Mouse (Mus musculus): ENCODE results near the gene Iqca. TPM values are rescaled to one million over a fixed set of nuclear protein-coding genes. Genes with fewer than 3 reads are reported as not detected.
A peak's percentile ranks its signal among the peaks of the same experiment; 100 is the strongest.

The Iqca gene
- total RNA-seq, 2 experiments from 2014 or later, result 0.89 to 1.0 TPM

DNA sequence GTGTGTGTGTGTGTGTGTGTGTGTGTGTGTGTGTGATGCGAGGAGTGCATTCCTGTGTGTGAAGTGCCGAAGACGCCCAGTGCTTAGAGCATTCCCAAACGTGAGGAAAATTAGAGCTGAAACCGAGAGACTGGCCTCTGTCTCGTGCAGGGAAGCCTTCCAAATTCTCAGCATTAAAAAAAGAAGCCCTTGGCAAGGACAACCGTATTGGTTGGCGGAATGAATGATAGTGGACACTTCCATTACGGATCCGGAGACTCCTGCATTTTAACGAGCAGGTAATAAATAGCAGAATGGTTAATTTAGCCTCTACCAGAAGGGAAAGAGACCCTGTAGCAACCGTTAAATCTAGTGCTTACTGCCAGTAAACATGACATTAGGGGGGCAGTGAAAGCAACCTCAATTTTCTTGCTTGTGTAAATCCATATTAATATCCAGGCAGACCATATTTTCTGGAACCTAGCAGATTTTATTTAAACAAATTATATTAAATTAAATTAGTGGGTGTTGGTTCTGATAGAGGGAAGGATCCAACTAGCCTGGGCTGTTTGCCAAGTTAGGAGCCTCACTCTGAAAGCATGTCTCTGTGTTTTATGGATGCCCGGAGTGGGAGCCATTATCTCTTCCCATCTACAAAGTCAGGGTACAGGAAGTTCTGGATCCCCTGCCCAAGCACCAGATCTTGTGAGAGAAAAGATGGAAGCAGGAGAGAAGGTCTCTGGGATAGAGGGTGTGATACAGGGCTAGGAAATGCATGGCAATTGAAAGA, 81.2 kb downstream of the Iqca start:
- DNase-seq (ENCODE audit: low spot score in 2 of 2), result peak in 1 of 2 experiments; percentile 53

DNA sequence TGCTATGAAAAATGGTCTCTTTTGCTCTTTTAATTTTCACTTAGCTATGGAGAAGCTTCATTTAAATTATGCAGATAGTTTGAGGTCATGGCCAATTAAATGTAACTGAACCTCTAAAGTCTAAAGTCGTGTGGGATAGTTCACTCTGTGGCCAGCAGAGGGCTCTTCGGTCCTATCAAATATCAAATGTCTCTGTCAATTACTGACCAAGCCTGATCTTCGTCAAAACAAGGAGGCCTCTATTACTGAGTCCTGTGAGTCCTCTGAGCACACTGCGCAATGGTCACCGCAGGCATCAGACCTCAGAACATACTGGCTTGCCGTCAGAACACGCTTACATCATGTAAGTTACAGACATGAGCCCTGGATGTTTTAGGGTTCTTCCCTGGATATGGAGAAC, 92.6 kb downstream of the Iqca start:
- peak; percentile 39 to 83 for DNase-seq (ENCODE audit: low spot score in 2 of 2)

- no peak for DNase-seq (ENCODE audit: low spot score in 2 of 2)
Observed at GRCm38 (mm10) chr1:90060054-90060453, 93.1 kb downstream of the Iqca start.

DNA sequence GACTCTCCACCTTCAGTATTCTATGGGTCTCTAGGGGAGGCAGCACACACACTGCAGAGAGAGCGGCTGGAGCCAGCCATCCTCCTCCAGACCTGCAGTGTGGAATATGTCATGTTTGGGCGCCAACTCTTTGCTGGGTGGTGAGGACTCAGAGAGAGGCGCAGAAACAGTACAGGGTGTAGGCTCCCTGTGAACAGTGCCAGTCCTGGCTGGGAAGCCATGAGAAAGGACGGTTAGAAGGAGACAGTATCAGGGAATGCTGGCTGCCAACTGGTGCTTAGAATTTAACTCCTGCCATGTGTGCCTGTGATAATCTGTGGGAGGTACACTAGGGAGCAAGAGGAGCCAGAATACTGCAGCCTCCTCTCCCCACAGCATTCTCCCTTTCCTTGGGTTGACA, 98.2 kb downstream of the Iqca start:
- peak; percentile 61 to 85 for DNase-seq (ENCODE audit: low spot score in 2 of 2)

- DNase-seq (ENCODE audit: low spot score in 2 of 2), result peak; percentile 33 to 70
Observed at GRCm38 (mm10) chr1:90051347-90051746, 101.9 kb downstream of the Iqca start.

DNA sequence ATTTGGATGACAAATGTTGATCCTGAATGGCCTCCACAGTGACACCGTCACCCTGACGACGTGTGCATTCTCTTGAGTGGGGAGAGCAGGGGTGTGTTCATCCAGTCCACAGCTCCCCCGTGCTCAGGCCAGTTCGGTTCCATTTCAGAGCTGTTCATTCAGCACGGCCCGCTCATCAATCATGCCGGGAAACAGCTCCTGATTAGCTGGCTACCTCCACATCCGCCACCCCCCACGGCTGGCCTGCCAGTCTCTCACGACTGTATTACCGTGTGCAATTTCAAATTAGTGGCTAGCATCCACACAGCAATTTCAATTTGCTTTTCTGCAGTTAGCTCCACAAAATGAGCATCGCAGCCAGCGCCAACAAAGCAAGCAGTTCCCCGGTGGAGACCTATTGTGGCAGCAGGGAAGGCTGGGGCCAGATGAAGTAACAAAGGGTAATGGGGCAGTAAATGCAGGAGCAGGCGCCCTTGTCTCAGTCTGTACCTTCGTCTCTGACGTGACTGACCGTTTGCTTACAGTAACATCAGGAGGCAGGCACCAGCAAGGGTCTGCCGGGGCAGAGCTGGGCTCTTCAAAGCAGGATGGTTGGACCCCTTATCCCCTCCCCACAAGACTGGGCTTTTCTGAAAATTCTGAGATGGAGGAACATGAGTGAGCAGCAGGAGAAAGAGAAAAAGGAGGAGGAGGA, 103.0 kb downstream of the Iqca start:
- DNase-seq (ENCODE audit: low spot score in 2 of 2), result no peak

DNA sequence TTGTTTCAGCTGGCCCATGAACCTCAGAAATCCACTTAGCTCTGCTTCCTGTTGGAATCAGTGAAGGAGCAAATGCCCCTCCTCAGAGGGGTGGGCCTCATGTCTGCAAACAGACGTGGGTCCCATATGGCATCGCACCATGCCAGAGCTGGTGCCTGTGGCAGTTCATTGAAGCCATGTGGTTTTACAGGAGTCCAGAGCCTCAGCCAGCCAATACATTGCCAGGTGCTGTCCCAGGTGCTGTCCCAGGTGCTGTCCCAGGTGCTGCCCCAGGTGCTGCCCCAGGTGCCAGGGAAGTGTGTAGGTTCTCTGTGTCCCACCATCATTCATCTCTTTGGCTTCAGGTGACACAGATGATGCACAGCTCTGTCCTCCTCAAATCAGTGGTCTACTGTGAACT, 124.9 kb downstream of the Iqca start:
- DNase-seq (ENCODE audit: low spot score in 2 of 2), result no peak

GRCm38 (mm10) chr1:90026945-90027344, 126.3 kb downstream of the Iqca start:
- no peak for DNase-seq (ENCODE audit: low spot score in 2 of 2)

DNA sequence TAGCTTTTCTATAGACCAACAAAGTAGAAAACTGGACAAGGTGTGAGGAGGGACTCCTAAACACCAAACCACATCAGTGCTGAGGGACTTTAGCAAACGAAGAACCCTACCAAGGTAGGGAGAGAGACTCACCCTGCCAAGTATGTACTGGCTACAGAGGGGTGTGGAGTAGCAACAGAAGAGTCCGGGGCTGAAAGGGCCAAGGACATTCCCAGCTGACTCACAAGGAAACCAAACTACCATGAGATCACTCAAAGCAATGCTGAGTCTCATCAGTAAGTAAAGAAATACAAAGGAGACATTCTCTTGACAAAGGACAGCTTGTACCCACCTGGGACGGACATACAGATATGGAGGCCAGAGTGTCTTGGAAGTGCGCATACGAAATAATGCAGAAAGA, 132.9 kb downstream of the Iqca start:
- DNase-seq (ENCODE audit: low spot score in 2 of 2), result no peak

DNA sequence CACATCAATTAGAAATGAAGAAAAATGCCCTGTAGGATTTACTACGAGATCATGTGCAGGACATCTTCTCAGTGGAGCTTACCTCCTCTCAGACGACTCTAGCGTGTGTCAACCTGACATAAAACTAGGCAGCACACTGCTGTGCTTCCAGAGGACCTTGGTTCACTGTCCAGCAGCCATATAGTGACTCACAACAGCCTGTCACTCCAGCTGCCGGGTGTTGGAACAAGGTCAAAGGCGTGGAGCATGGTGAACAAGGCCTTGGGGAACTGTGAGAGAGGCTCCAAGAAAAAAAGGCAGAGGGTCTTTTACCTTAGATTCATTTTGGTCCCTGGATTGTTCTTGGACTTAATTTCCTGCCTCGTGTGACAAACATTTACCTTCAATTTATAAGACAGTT, 135.1 kb downstream of the Iqca start:
- DNase-seq (ENCODE audit: low spot score in 2 of 2), result no peak

DNA sequence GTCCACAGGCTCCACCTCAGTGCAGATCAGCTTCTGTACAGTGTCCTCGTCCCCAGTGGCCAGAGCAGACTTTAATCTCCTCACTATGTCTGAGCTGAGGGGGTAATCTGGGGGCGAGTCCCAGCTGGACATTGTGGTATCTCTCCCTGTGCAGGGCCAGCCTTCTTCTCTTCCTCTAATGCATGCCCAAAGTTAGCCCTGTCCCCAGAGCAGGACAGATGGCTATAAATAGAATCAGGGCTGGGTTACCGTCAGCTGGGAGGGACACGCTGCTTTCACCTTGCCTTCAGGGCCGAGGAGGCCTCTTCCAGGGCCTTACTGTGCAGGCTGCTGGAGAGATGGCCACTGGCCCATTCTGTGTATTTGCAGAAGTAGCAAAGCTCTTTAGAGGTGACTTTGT, 138.8 kb downstream of the Iqca start, which contains the start of gene Asb18:
Gene Asb18 (minus strand): TSS at position 221 of the 400 bp plus-strand sequence.
- DNase-seq (ENCODE audit: low spot score in 2 of 2), result no peak

DNA sequence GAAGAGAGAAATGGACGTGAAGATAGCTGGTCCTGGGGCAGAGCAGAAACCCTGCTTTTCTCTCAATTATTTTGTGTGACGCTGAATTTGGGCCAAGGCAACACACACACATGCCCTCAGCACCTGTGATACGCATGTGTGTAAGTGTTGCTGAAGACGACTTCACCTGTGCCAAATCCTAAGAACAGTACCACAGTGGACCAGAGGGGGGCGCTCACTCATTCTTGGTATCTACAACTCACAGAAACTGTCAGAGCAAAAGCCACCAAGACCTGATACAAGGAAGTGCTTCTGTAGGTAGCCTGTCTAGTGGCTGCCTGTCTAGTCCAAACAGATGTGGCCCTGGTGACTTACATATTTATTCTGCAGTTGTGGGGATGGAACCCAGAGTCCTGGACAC, 139.9 kb downstream of the Iqca start:
- DNase-seq (ENCODE audit: low spot score in 2 of 2), result no peak

GRCm38 (mm10) chr1:90012850-90013249, 140.4 kb downstream of the Iqca start:
- DNase-seq (ENCODE audit: low spot score in 2 of 2), result no peak

DNA sequence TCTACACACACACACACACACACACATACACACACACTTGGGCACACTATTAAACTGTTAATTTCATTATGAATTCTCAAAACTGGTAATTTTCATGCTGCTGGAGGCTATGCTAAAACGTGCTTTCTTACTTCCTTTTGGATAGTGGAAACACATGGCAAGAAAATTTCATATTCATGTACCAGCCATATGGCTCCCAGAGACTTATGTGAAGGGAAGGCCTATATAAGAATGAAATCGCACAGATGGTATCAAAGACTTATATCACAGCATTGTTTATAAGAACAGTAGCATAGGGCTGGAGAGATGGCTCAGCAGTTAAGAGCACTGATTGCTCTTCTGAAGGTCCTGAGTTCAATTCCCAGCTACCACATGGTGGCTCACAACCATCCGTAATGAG, 141.0 kb downstream of the Iqca start:
- no peak for DNase-seq (ENCODE audit: low spot score in 2 of 2)

DNA sequence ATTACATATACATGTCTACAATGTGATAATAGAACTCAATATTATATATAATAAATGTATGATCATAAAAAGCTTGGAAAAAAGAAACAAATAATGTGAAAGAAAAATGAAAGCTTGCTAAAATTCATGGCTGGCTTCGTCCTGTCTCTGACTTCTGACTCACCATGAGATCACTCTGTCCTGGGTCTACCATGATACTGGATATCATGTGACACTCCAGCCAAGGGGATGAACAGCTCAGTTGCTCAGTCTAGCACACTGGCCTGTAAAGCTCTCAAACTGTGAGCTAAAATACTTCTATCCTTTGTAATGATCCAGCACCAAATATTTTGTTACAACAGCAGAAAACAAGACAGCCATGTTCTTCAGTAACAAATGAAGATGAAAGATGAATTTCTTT, 143.1 kb downstream of the Iqca start:
- DNase-seq (ENCODE audit: low spot score in 2 of 2), result no peak

- DNase-seq (ENCODE audit: low spot score in 2 of 2), result no peak
Observed at GRCm38 (mm10) chr1:90009188-90009587, 144.0 kb downstream of the Iqca start.

GRCm38 (mm10) chr1:90006666-90007065, 146.5 kb downstream of the Iqca start:
- peak; percentile 38 to 63 for DNase-seq (ENCODE audit: low spot score in 2 of 2)

- DNase-seq (ENCODE audit: low spot score in 2 of 2), result no peak
Observed at GRCm38 (mm10) chr1:90000981-90001380, 152.2 kb downstream of the Iqca start.

DNA sequence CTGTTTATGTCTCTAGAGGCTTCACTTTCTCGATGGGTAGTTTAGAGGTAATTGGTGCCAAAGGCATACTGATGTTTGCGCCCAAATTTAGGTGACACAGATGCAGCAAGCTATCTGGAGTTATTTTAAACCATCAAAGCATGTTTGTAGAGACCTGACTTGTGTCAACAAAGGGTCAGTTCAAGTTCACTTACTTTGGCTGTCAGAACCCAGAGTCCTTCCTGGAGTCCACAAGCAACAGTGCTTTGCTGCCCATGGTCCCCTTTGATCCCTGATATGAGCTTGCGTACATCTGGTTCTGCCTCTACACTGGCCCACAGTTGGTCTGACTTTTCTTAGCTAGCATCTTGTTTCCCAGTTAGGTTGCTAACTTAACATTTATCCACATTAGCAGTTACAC, 153.3 kb downstream of the Iqca start:
- DNase-seq (ENCODE audit: low spot score in 2 of 2), result no peak

DNA sequence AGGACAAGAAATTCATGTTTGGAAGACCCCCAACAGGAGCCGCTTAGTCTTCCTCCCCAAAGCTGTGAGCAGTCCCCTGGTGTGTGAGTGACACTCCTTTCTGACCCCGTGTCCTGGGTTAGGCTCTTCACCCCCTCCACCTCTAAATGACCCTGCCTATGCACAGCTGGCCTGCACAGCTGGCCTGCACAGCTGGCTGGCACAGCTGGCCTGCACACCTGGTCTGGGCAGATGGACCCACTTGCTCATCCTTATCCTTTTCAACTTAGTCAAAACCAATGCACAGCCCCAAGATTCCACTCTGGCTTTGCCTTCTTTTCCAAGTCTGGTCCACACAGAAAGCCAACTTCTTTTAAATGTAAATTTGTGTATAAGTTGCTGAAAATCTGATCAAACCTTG, 154.5 kb downstream of the Iqca start:
- DNase-seq (ENCODE audit: low spot score in 2 of 2), result no peak

- DNase-seq (ENCODE audit: low spot score in 2 of 2), result no peak
Observed at GRCm38 (mm10) chr1:89998076-89998475, 155.1 kb downstream of the Iqca start.

DNA sequence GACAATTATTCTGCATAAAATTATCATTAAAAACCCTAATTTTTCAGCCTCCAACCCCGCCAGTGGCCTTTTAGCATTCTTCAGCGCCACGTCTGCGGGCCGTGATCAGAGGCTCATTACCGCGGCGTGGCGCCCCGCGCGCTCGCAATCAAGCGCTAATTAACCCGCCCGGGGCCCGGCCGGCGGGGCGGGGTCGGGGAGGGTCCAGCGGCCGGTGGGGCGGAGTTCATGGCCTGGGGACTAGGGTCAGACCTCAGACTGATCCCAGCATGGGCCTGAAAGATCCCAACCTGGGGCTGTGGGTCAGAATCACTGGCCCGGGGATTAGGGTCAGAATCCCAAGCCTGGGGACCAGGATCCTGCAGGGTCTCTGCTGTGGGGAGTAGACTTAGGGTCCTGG, 160.9 kb downstream of the Iqca start:
- DNase-seq (ENCODE audit: low spot score in 2 of 2), result no peak

Measured in layer of hippocampus, adult 18-20 months (tissue).